Mouse (Mus musculus): ENCODE measurements at regions not wholly inside any gene's neighbourhood (a gene's known extent, or its start where the extent isn't known, plus 50 kb on each side); places are given as distances from the start of the nearest gene placed in this dataset.
"Not testable (repeated sequence)": the region's sequence is repeated elsewhere in the genome, so short reads cannot be mapped to it uniquely, and the experiment has no call there.

DNA sequence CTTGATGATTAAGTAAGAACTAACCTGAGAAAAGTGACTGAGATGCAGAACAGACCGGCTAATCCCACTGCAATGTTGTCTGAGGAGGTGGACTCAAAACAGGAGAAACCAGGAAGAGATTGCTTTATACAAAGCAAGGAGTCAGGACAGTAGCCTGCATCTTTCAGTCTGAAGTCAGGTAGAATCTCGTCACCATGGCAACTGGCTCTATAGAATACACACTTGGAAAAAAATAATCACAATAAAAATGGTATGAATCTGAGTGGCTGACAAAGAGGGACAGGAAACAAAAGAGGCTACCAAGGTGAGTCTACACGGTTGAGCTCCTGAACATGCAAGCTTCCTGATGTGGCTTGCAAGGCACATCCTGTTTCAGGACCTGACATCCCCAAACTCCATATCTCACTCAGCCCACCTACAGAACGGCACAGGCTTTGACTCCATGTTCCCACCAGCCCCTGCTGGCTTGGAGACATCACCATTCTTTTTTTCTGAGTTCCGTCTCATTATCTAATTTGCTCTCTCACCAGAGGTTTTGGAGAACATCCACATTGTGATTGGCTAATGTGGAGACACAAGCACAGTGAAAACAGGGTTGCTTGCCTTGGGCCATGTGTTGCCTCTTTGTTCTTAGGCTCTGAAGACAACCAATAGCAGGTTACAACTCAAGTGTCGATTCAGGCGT lies 179.7 kb upstream of the Map1b start:
- H3K27me3 ChIP-seq (ENCODE audit: insufficient read depth, poor library complexity, severe bottlenecking): no peaks in the 10 kb centered on the region
- H3K4me1 ChIP-seq (replicated peaks): peaks cover 7% of the 10 kb centered on the region; the same call in 1 of the 2 replicates
- H3K9me3 ChIP-seq: no peaks in the 10 kb centered on the region
- no peak overlapping the region for H3K4me3 ChIP-seq
- H3K27ac ChIP-seq: peak overlapping the region; percentile 1; the same call in 1 of the 2 replicates
- WGBS: 72% methylated on average over 7 of the region's 7 CpGs
- H3K36me3 ChIP-seq: no peaks in the 10 kb centered on the region
- DNase-seq (ENCODE audit: low spot score): no peak

DNA sequence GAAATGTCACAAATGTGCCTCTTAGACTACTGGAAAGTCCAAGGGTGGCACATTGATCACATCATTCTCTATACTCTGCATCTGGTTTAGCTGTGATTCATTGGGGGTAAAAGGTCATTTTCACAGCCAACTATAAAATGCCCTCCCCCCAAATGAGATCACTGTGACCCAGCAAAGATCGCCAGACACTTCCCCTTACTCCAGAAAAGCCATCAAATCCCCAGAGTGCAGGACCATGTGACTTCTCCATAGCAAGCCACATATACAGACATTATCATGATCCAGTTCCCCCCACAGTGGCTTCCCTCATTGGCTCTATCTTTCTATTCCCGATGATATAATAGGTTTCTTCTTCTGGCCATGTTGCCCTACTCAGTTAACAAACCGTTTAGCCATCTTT lies 163.6 kb upstream of the Map1b start:
- Histone ChIP-seq H3K27me3 (ENCODE audit: insufficient read depth, poor library complexity, severe bottlenecking) (no peaks in the 10 kb centered on the region), H3K27ac (no peak overlapping the region), H3K36me3 (no peaks in the 10 kb centered on the region)

DNA sequence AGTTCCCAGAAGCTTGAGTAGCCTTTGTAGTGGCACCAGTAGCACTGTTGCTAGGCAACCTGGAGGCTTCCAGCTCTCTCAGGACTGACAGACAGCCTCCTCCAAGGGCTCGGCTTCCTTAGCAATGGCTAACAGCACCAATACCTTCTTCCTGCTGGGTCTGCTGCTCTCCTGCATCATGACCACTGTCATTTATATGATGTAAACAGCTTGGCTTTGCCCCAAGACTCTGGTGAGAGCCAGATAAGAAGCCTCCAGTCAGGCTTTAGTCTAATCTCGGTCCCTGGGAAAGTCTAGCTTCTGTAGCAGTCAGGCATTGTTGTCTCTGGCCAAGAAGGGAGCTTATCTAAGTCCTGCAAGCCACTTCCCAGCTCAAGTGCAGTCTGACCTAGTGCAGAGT lies 163.1 kb upstream of the Map1b start:
- peaks cover 9% of the 10 kb centered on the region for H3K9me3 ChIP-seq
- DNase-seq (ENCODE audit: low spot score): no peak
- WGBS: 36% methylated on average over 2 of the region's 2 CpGs
- no peaks in the 10 kb centered on the region for H3K27me3 ChIP-seq (ENCODE audit: insufficient read depth, poor library complexity, severe bottlenecking)
- H3K27ac ChIP-seq: no peak overlapping the region; the same call in 1 of the 2 replicates
- H3K36me3 ChIP-seq: no peaks in the 10 kb centered on the region
- no peak overlapping the region for H3K4me3 ChIP-seq
- peaks cover 14% of the 10 kb centered on the region for H3K4me1 ChIP-seq (replicated peaks)

More for the DNA sequence above, 163.6 kb upstream of the Map1b start:
- no peak for DNase-seq (ENCODE audit: low spot score)
- peaks cover 14% of the 10 kb centered on the region for H3K4me1 ChIP-seq (replicated peaks)
- H3K4me3 ChIP-seq: no peak overlapping the region
- WGBS: 87% methylated on average over 3 of the region's 3 CpGs
- H3K9me3 ChIP-seq: peaks cover 9% of the 10 kb centered on the region

DNA sequence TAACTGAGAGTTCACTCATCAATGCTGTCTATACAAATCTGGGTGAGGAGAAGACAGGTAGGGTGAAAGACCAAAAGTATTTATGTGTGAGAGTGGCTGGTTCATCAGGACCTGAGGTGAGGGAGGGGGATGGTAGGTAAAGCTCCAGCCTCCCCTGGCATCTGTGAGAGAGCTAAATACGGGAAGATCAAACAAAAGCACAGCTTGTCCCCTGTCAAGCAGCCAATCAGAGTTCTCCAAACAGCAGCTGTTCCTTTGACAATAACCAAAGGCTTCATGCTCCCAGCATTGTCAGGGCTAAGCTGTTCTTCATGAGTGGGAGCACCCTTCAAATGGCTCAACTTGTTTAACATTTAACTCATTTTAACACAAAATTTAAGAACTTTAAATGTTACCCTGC lies 160.1 kb upstream of the Map1b start:
- peak overlapping the region; percentile 62 for H3K27ac ChIP-seq
- WGBS: 11% methylated on average over 1 of the region's 1 CpGs
- no peaks in the 10 kb centered on the region for H3K36me3 ChIP-seq
- H3K4me3 ChIP-seq: no peak overlapping the region
- H3K27me3 ChIP-seq (ENCODE audit: insufficient read depth, poor library complexity, severe bottlenecking): no peaks in the 10 kb centered on the region
- peak; percentile 26 for DNase-seq (ENCODE audit: low spot score)
- peaks cover 19% of the 10 kb centered on the region for H3K4me1 ChIP-seq (replicated peaks)
- H3K9me3 ChIP-seq: peaks cover 9% of the 10 kb centered on the region

DNA sequence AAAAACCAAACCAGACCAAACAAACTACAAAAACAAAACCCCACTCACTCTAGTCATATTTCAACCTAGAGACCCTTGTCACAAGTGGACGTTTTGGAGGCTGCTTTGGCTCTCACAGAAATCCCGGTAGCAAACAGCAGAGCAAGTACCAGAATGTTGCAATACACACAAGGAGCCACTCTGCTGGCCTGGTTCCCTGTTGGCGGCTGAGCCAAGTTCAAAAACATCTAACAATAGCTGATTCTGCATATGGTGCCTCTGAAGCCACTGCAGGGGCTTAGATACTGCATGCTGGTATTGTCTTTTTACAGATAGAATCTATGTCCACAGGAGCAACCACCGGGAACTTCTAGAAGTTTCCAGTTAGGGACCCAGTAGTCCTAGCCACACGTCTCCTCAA lies 159.6 kb upstream of the Map1b start:
- Histone ChIP-seq H3K9me3 (peaks cover 9% of the 10 kb centered on the region), H3K4me3 (no peak overlapping the region), H3K36me3 (no peaks in the 10 kb centered on the region), H3K4me1 (replicated peaks) (peaks cover 19% of the 10 kb centered on the region), H3K27ac (peak overlapping the region; percentile 62), H3K27me3 (ENCODE audit: insufficient read depth, poor library complexity, severe bottlenecking) (no peaks in the 10 kb centered on the region)
- DNase-seq (ENCODE audit: low spot score): no peak
- WGBS: 76% methylated on average over 5 of the region's 5 CpGs

DNA sequence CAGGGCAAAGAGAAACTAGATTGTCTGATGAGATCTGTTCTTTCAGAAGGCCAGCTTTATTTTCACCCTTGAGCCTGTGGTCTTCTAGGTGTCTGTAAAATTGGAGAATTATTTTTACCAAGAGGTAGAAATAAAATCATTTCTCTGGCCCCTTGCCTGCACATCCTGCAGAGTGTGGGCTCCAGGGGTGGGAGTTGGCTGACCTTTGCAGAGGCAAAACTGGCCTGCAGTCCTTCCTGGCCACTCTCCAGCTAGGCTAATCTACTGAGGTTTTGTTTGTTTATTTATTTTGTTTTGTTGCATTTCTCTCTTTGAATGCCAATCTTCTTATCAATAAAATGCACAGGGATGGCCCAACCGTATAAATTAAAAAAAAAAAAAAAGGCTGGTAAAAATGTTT lies 156.4 kb upstream of the Map1b start:
- Histone ChIP-seq H3K27me3 (ENCODE audit: insufficient read depth, poor library complexity, severe bottlenecking) (no peaks in the 10 kb centered on the region), H3K27ac (no peak overlapping the region), H3K4me3 (no peak overlapping the region), H3K36me3 (no peaks in the 10 kb centered on the region), H3K9me3 (0 out of 2 replicates have a peak, but pooled peaks cover 3% of the 10 kb centered on the region), H3K4me1 (replicated peaks) (peaks cover 13% of the 10 kb centered on the region)
- 92% methylated on average over 1 of the region's 1 CpGs for WGBS
- no peak for DNase-seq (ENCODE audit: low spot score)

DNA sequence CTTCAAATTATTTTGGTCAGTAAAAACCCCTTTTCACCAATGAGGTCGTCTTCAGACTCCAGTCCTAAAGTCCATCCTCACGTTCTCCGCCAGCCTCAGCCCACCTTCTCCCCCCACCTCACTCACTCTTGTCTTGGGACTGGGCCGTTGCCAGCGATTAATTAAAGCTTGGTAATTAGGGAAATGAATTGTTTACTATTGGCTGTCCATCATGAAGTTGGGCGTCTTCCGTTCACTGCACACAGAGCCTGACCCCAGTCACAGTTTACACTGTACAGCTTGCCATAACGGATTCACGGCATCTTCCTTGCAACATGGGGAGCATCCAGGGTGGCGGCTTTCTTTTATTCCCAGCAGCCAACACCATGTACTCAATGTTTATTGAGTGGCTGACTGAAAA lies 155.4 kb upstream of the Map1b start:
- H3K27me3 ChIP-seq (ENCODE audit: insufficient read depth, poor library complexity, severe bottlenecking): no peaks in the 10 kb centered on the region
- H3K4me1 ChIP-seq (replicated peaks): peaks cover 13% of the 10 kb centered on the region
- H3K27ac ChIP-seq: no peak overlapping the region
- 86% methylated on average over 10 of the region's 10 CpGs for WGBS
- no peaks in the 10 kb centered on the region for H3K36me3 ChIP-seq
- no peaks in the 10 kb centered on the region for H3K9me3 ChIP-seq
- no peak overlapping the region for H3K4me3 ChIP-seq
- DNase-seq (ENCODE audit: low spot score): no peak

DNA sequence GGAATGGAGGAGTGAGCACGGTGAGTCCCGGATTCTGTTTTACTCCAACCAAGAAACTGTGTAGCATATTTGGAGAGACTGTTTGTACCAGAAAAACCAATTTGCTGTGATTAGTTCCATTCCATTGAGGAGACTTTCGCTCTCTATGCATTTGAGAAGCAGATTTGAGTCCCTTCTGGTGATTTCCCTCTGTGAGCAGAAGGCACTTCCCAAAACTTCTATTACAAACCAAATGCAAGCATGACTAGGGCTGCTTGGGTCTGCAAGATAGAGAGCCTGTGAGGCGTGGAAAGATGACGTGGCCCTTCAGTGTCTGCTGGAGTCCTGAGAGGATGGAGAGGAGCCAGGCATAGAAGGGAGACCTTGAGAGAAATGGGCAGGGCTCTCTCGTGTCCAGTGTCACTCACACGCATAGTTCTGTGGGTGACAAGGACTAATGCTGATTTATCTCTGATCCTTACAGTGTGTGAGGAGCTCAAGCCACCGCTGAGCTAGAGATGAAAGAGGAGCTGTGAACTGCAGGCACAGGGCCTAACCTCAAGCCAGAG lies 153.7 kb upstream of the Map1b start:
- WGBS: 85% methylated on average over 8 of the region's 8 CpGs
- Histone ChIP-seq H3K36me3 (no peaks in the 10 kb centered on the region), H3K9me3 (no peaks in the 10 kb centered on the region), H3K4me3 (no peak overlapping the region), H3K27me3 (ENCODE audit: insufficient read depth, poor library complexity, severe bottlenecking) (no peaks in the 10 kb centered on the region), H3K27ac (no peak overlapping the region), H3K4me1 (replicated peaks) (peaks cover 4% of the 10 kb centered on the region; the same call in 1 of the 2 replicates)
- no peak for DNase-seq (ENCODE audit: low spot score)

DNA sequence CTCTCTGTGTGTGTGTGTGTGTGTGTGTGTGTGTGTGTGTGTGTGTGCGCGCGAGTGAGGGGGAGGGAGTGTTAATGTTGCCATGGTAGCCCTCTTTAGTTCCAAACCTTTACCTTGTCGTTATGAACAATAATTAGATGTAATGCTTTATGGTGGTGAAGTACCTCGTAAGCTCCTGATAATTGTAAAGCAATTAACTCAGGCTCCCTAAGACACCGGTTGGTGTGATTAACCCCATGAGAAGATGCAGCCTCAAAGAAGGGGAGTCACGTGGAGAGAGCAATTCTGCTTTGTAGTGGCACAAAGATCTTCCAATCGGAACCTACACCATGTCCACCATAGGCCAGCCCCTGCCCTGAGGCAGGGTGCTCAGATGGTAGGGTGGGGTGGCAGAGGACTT lies 152.3 kb upstream of the Map1b start:
- Histone ChIP-seq H3K36me3 (no peaks in the 10 kb centered on the region), H3K9me3 (no peaks in the 10 kb centered on the region), H3K27me3 (ENCODE audit: insufficient read depth, poor library complexity, severe bottlenecking) (no peaks in the 10 kb centered on the region), H3K27ac (no peak overlapping the region), H3K4me1 (replicated peaks) (peaks cover 4% of the 10 kb centered on the region; the same call in 1 of the 2 replicates), H3K4me3 (no peak overlapping the region)
- no peak for DNase-seq (ENCODE audit: low spot score)
- WGBS: 81% methylated on average over 8 of the region's 8 CpGs

DNA sequence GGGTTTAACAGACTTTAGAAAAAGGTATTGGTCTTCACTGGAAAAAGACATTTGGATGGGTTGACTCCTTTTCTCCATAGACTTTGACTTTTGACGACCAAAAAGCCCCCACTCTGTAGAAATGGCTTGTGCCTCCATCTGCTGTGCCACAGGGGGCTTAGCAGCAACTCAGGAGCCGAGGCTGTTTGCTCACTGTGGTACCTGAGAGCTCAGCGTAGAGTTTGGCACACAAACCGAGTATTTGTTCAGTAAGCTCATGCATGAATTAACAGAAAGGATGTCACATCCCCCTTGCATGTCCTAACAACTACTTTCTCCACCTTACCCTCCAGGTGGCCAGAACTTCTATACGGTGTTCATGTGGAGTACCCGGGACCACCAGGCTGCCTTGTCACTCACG lies 149.7 kb upstream of the Map1b start:
- H3K27ac ChIP-seq: no peak overlapping the region
- no peaks in the 10 kb centered on the region for H3K9me3 ChIP-seq
- DNase-seq (ENCODE audit: low spot score): no peak
- H3K27me3 ChIP-seq (ENCODE audit: insufficient read depth, poor library complexity, severe bottlenecking): no peaks in the 10 kb centered on the region
- H3K4me1 ChIP-seq (replicated peaks): no peaks in the 10 kb centered on the region
- no peaks in the 10 kb centered on the region for H3K36me3 ChIP-seq
- 80% methylated on average over 7 of the region's 7 CpGs for WGBS
- H3K4me3 ChIP-seq: no peak overlapping the region

DNA sequence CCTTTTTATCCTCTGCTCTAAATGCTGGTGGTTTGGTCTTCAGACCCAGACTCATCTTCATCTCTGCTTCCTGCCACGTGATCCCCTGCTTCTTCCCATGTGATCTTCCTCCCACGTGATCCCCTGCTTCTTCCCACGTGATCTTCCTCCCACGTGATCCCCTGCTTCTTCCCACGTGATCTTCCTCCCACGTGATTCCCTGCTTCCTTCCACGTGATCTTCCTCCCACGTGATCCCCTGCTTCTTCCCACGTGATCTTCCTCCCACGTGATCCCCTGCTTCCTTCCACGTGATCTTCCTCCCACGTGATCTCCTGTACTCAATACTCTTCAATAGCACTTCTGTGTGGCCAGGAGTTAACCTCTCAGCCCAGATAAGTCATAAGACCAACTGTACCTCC lies 147.1 kb upstream of the Map1b start:
- DNase-seq (ENCODE audit: low spot score); H3K36me3 ChIP-seq; H3K9me3 ChIP-seq; H3K27ac ChIP-seq; H3K27me3 ChIP-seq (ENCODE audit: insufficient read depth, poor library complexity, severe bottlenecking); H3K4me1 ChIP-seq (replicated peaks); H3K4me3 ChIP-seq: not testable (repeated sequence)
- WGBS: 87% methylated on average over 12 of the region's 12 CpGs

DNA sequence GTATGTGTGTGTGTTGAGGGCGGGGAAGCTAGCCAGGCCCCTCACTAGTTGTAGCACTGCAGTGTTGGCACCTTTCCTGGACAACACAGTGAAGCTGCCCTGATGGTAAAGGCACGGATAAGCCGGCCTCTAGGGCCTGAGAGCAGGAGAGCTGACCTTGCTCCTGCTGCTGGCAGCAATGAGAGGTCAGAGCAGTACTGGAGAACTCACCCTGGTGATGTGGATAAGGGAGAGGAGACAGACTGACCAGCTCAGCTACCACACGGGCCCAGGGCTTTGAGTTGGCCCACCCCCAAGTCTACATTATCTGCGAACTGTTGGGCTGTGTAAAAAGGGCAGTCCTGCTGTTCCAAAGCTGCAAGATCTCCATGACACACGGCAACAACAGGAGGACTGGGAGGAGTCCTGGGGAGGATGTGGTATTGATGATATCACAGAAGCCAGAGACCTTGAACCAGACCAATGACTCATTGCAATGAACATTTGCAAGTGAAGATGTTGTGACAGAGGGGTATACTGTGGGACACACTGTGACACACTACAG lies 131.4 kb upstream of the Map1b start:
- no peak for DNase-seq (ENCODE audit: low spot score)

DNA sequence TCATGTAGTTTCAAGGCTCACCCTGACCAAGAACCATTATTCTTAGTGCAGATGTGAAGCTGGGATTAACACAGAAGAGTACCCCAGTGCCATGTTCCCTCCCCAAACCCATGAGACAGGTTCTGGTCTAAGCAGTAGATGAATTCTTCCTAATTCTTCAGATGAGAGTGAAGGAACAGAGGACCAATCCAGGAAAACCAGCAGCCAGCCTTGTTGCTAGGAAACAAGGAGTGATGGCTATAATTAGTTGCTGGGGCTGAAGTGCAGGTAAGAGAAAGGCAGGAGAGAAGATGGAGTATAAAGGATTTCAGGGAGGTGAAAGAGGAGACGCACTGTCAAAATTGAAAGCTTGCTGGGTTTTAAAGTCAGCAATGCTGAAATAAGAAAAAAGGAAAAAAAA lies 128.4 kb upstream of the Map1b start:
- H3K9me3 ChIP-seq: no peaks in the 10 kb centered on the region
- no peaks in the 10 kb centered on the region for H3K36me3 ChIP-seq
- H3K27ac ChIP-seq: no peak overlapping the region
- H3K27me3 ChIP-seq (ENCODE audit: insufficient read depth, poor library complexity, severe bottlenecking): no peaks in the 10 kb centered on the region
- 84% methylated on average over 1 of the region's 1 CpGs for WGBS
- H3K4me3 ChIP-seq: no peak overlapping the region
- no peak for DNase-seq (ENCODE audit: low spot score)
- H3K4me1 ChIP-seq (replicated peaks): peaks cover 24% of the 10 kb centered on the region

More for the DNA sequence above, 131.4 kb upstream of the Map1b start:
- Histone ChIP-seq H3K27ac (0 out of 2 replicates have a peak overlapping the region, but pooled peaks have one; percentile 12), H3K36me3 (no peaks in the 10 kb centered on the region), H3K9me3 (no peaks in the 10 kb centered on the region), H3K4me3 (no peak overlapping the region), H3K4me1 (replicated peaks) (peaks cover 13% of the 10 kb centered on the region), H3K27me3 (ENCODE audit: insufficient read depth, poor library complexity, severe bottlenecking) (no peaks in the 10 kb centered on the region)
- WGBS: 79% methylated on average over 6 of the region's 6 CpGs

Data from hindbrain, embryonic 10.5 days (tissue).